Mouse (Mus musculus): ENCODE measurements around the gene Acin1. TPM values are rescaled to one million over a fixed set of nuclear protein-coding genes. Genes with fewer than 3 reads are reported as not detected.

The Acin1 gene
- polyA plus RNA-seq, 1 experiment from 2014 or later, result 216 TPM

GRCm38 (mm10) chr14:54695042-54695441 lies 8.3 kb upstream of the Acin1 start:
- Histone ChIP-seq H3K9ac (no peak overlapping the region), H3K36me3 (ENCODE audit: poor library complexity, severe bottlenecking) (peaks cover 30% of the 10 kb centered on the region), H3K27ac (no peak overlapping the region), H3K9me3 (replicated peaks) (no peaks in the 10 kb centered on the region), H3K4me3 (no peak overlapping the region), H3K4me1 (no peaks in the 10 kb centered on the region), H3K4me2 (no peak overlapping the region), H3K27me3 (no peaks in the 10 kb centered on the region)
- no peak for ATAC-seq
- WGBS, result 84% methylated on average over 6 of the region's 6 CpGs

DNA sequence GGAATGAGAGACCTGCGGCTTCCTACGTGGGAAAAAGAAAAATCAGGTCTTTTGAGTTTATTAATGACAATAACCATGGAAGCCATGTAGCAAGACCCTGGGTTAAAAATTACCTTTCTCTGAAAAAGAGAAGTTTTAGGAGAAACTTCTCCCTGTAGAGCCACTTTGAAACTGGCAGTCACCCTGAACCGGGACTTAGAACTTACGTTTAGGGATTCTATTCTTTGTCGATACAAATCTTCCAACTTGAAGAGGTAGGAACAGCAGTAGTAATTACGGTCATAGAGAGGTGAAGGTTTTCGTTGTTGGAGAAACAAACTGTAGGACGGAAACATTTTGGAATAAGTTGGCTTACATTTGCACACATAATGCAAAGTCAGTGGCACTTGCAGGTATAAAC lies 520 bp upstream of the Acin1 start:
- H3K27me3 ChIP-seq, result no peaks in the 10 kb centered on the region
- H3K9me3 ChIP-seq (replicated peaks), result no peaks in the 10 kb centered on the region
- H3K4me1 ChIP-seq, result peaks cover 28% of the 10 kb centered on the region
- peak overlapping the region; percentile 65 for H3K27ac ChIP-seq
- H3K9ac ChIP-seq, result peak overlapping the region; percentile 85
- 7% methylated on average over 8 of the region's 8 CpGs for WGBS
- H3K4me2 ChIP-seq, result peak overlapping the region; percentile 72
- peak overlapping the region; percentile 78 for H3K4me3 ChIP-seq
- no peak for ATAC-seq
- peaks cover 34% of the 10 kb centered on the region for H3K36me3 ChIP-seq (ENCODE audit: poor library complexity, severe bottlenecking)

GRCm38 (mm10) chr14:54686063-54686521 lies 639 bp downstream of the Acin1 start, which contains the start of gene 1700123O20Rik:
Gene 1700123O20Rik (plus strand): TSS chr14:54686216.
- Histone ChIP-seq H3K4me1 (peaks cover 28% of the 10 kb centered on the region), H3K27me3 (no peaks in the 10 kb centered on the region), H3K4me3 (peak within 1 kb of the TSS; percentile 78), H3K27ac (peak within 1 kb of the TSS; percentile 92), H3K4me2 (peak within 1 kb of the TSS; percentile 79), H3K9ac (peak within 1 kb of the TSS; percentile 93), H3K9me3 (replicated peaks) (no peaks in the 10 kb centered on the region), H3K36me3 (ENCODE audit: poor library complexity, severe bottlenecking) (peaks cover 44% of the 10 kb centered on the region)
- WGBS, result under 1% methylated on average over 41 of the region's 41 CpGs
- ATAC-seq, result peak; percentile 77

GRCm38 (mm10) chr14:54685471-54685870 lies 1.3 kb downstream of the Acin1 start:
- H3K36me3 ChIP-seq (ENCODE audit: poor library complexity, severe bottlenecking), result peaks cover 42% of the 10 kb centered on the region
- H3K4me2 ChIP-seq, result peak overlapping the region; percentile 79
- no peak overlapping the region; the same call in 1 of the 2 replicates for H3K27ac ChIP-seq
- no peaks in the 10 kb centered on the region for H3K27me3 ChIP-seq
- H3K4me1 ChIP-seq, result peaks cover 28% of the 10 kb centered on the region
- H3K9me3 ChIP-seq (replicated peaks), result no peaks in the 10 kb centered on the region
- no peak for ATAC-seq
- H3K9ac ChIP-seq, result peak overlapping the region; percentile 93
- WGBS, result 15% methylated on average over 8 of the region's 8 CpGs
- peak overlapping the region; percentile 78 for H3K4me3 ChIP-seq

GRCm38 (mm10) chr14:54682396-54682795 lies 4.3 kb downstream of the Acin1 start:
- WGBS, result 93% methylated on average over 3 of the region's 3 CpGs
- H3K4me3 ChIP-seq, result no peak overlapping the region
- no peak overlapping the region for H3K9ac ChIP-seq
- H3K27ac ChIP-seq, result no peak overlapping the region
- H3K27me3 ChIP-seq, result no peaks in the 10 kb centered on the region
- no peak overlapping the region for H3K4me2 ChIP-seq
- H3K36me3 ChIP-seq (ENCODE audit: poor library complexity, severe bottlenecking), result peaks cover 47% of the 10 kb centered on the region
- no peak for ATAC-seq
- H3K4me1 ChIP-seq, result peaks cover 14% of the 10 kb centered on the region
- H3K9me3 ChIP-seq (replicated peaks), result no peaks in the 10 kb centered on the region

DNA sequence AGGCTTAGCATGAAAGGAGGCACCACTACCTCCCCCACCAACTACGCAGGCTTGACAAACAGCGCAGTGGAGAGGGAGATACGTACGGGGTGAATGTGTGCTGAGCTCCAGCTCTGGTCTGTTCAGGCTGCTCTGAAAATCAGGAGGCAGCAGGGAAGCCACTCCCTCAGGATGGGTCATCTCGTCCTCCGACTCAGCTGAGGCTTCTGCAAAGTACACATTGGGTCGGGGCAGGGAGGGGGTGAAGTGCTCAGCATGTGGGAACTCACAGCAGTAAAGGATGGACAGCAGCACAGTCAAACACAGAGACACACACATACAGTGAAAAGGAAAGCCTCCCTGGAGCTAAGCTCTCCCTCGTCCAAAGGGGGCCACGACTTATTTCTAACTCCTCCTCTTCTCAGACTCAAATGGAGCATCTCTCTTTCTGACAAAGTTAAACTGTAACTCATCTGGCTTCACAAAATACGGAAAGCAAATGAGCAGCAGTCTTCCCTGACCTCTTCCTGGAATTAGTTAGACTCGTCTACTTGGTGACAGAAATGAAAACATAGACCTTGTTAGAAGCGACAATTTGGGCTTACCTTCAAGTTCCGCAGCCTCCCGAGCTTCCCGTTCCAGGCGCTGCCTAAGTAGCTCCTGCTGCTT lies 8.0 kb downstream of the Acin1 start:
- no peaks in the 10 kb centered on the region for H3K9me3 ChIP-seq (replicated peaks)
- H3K9ac ChIP-seq, result no peak overlapping the region
- no peak overlapping the region for H3K4me3 ChIP-seq
- no peak overlapping the region for H3K4me2 ChIP-seq
- H3K36me3 ChIP-seq (ENCODE audit: poor library complexity, severe bottlenecking), result peaks cover 75% of the 10 kb centered on the region
- ATAC-seq, result no peak
- no peaks in the 10 kb centered on the region for H3K4me1 ChIP-seq
- no peak overlapping the region for H3K27ac ChIP-seq
- H3K27me3 ChIP-seq, result no peaks in the 10 kb centered on the region
- WGBS, result 91% methylated on average over 16 of the region's 16 CpGs

DNA sequence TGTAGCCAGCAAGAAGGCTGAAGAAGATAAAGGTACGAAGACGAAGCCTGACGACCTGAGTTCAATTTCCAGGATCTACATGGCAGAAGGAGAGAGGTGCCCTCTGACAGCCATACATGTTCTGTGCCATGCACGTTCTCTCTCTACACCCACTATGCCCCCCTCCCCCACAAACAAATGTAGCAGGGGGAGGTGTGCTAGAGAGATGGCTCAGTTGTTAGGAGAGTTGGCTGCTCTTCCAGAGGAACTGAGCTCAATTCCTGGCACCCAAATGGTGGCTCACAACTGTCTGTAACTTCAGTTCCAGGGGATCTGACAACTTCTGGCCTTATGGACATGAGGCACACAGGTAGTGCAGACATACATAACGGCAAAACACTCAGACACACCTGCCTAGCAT lies 10.4 kb downstream of the Acin1 start:
- Histone ChIP-seq H3K4me2 (no peak overlapping the region), H3K27ac (no peak overlapping the region), H3K9ac (no peak overlapping the region), H3K9me3 (replicated peaks) (no peaks in the 10 kb centered on the region), H3K36me3 (ENCODE audit: poor library complexity, severe bottlenecking) (peaks cover 84% of the 10 kb centered on the region), H3K27me3 (no peaks in the 10 kb centered on the region), H3K4me1 (no peaks in the 10 kb centered on the region), H3K4me3 (no peak overlapping the region)
- WGBS, result 92% methylated on average over 5 of the region's 5 CpGs
- no peak for ATAC-seq

DNA sequence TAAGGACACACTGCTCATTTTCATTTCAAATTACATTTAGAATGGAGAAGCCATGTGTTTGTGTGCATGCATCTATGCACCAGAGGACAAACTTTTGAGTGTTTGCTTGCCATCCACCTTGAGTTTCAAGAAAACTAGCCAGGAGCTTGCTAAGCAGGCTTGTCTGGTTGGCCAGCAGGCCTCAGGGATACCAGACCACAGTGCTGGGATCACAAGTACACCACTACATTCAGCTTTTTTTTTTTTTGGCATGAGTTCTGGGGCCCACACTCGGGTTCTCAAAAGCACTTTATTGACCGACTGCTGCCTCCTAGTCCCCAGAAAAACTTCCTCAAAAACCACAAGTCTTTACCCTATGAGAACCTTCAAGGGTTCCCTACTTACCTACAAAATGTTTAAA lies 12.4 kb downstream of the Acin1 start:
- no peak overlapping the region for H3K27ac ChIP-seq
- no peak overlapping the region for H3K4me2 ChIP-seq
- no peaks in the 10 kb centered on the region for H3K27me3 ChIP-seq
- no peak overlapping the region for H3K9ac ChIP-seq
- no peaks in the 10 kb centered on the region for H3K4me1 ChIP-seq
- no peak overlapping the region for H3K4me3 ChIP-seq
- ATAC-seq, result no peak
- H3K9me3 ChIP-seq (replicated peaks), result no peaks in the 10 kb centered on the region
- peaks cover 84% of the 10 kb centered on the region for H3K36me3 ChIP-seq (ENCODE audit: poor library complexity, severe bottlenecking)
- 87% methylated on average over 2 of the region's 2 CpGs for WGBS

GRCm38 (mm10) chr14:54669381-54669780 lies 17.4 kb downstream of the Acin1 start:
- 73% methylated on average over 4 of the region's 4 CpGs for WGBS
- no peak overlapping the region for H3K9ac ChIP-seq
- ATAC-seq, result no peak
- no peaks in the 10 kb centered on the region for H3K9me3 ChIP-seq (replicated peaks)
- no peak overlapping the region for H3K27ac ChIP-seq
- H3K27me3 ChIP-seq, result no peaks in the 10 kb centered on the region
- no peak overlapping the region for H3K4me2 ChIP-seq
- no peak overlapping the region for H3K4me3 ChIP-seq
- no peaks in the 10 kb centered on the region for H3K4me1 ChIP-seq
- H3K36me3 ChIP-seq (ENCODE audit: poor library complexity, severe bottlenecking), result peaks cover 86% of the 10 kb centered on the region

GRCm38 (mm10) chr14:54664477-54665222 lies 22.1 kb downstream of the Acin1 start:
- ATAC-seq, result no peak
- WGBS, result 92% methylated on average over 10 of the region's 10 CpGs

DNA sequence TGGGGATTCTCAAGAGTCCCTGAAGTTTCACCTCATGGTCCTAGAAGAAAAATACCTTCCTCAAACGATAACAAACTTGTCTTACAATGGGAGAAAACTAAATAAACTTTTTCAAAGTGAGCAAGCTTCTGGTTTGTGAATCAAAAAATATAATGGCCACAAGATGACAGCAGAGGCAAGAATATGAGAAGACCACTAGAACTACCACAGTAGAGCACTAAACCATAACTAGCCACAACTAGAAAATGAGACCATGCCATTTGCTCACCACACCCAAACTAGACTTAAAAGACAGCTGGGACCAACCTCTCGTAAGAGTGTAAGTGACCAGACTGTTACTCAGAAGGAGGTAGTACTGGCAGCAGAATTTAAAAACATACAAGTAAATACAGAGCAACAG lies 26.7 kb downstream of the Acin1 start:
- Histone ChIP-seq H3K4me2 (no peak overlapping the region), H3K9me3 (replicated peaks) (no peaks in the 10 kb centered on the region), H3K27ac (no peak overlapping the region), H3K4me3 (no peak overlapping the region), H3K27me3 (no peaks in the 10 kb centered on the region), H3K4me1 (no peaks in the 10 kb centered on the region), H3K36me3 (ENCODE audit: poor library complexity, severe bottlenecking) (peaks cover 99% of the 10 kb centered on the region), H3K9ac (no peak overlapping the region)
- WGBS, result 87% methylated on average over 2 of the region's 2 CpGs
- ATAC-seq, result no peak

More at GRCm38 (mm10) chr14:54664477-54665222, 22.1 kb downstream of the Acin1 start:
- H3K27ac ChIP-seq, result no peak overlapping the region
- H3K27me3 ChIP-seq, result no peaks in the 10 kb centered on the region
- H3K4me3 ChIP-seq, result no peak overlapping the region
- H3K9me3 ChIP-seq (replicated peaks), result no peaks in the 10 kb centered on the region
- peaks cover 97% of the 10 kb centered on the region for H3K36me3 ChIP-seq (ENCODE audit: poor library complexity, severe bottlenecking)
- no peaks in the 10 kb centered on the region for H3K4me1 ChIP-seq
- H3K9ac ChIP-seq, result no peak overlapping the region
- no peak overlapping the region for H3K4me2 ChIP-seq

- H3K36me3 ChIP-seq (ENCODE audit: poor library complexity, severe bottlenecking), result peaks cover 70% of the 10 kb centered on the region
- peak overlapping the region; percentile 83 for H3K27ac ChIP-seq
- peak overlapping the region; percentile 73 for H3K4me3 ChIP-seq
- peaks cover 46% of the 10 kb centered on the region for H3K4me1 ChIP-seq
- 1% methylated on average over 12 of the region's 12 CpGs for WGBS
- peak overlapping the region; percentile 89 for H3K4me2 ChIP-seq
- peak overlapping the region; percentile 89 for H3K9ac ChIP-seq
- no peaks in the 10 kb centered on the region for H3K27me3 ChIP-seq
- H3K9me3 ChIP-seq (replicated peaks), result no peaks in the 10 kb centered on the region
- ATAC-seq, result peak; percentile 91
Measured at GRCm38 (mm10) chr14:54653496-54653895, 33.2 kb downstream of the Acin1 start.
